In genomic region chr14:35561244-35561893, GRCm38 (mm10) we compare ENCODE assay signal across 17 mouse cellular contexts.
DNase-seq lines count a peak whose midpoint lies in the region; ATAC-seq and TF ChIP-seq lines count a peak whose summit lies in the region.
"Had no signal": no experiment of that assay in that cellular context is flagged by ENCODE, and none has a peak within 500 bp of the region (broad histone marks: within the 10 kb centered on the region; RNA-seq: fewer than 3 reads in every experiment).

No protein-coding gene starts in this region.

- H3K9ac ChIP-seq in midbrain, embryonic 15.5 days, result no peak overlapping the region
- H3K9ac ChIP-seq: heart, embryonic 12.5 days; hindbrain, embryonic 14.5 days had no signal

- no peak for DNase-seq in frontal cortex, postnatal 25 days (ENCODE audit: low spot score in 2 of 2)
- peak; percentile 35 to 39 for DNase-seq in right cerebral cortex, postnatal 10 days (ENCODE audit: low spot score in 2 of 2)
- no peak for DNase-seq in right cerebral cortex, postnatal 14 days
- no peak for DNase-seq in left cerebral cortex, adult 2 months (ENCODE audit: extremely low spot score in 1 of 2, low spot score in 2 of 2)
- DNase-seq: adrenal gland, postnatal 25 days; cerebellum, adult 2 months; gastrocnemius, postnatal 14 days had no signal

- H3K4me1 ChIP-seq in midbrain, embryonic 15.5 days, result no peaks in the 10 kb centered on the region
- H3K4me1 ChIP-seq: heart, embryonic 12.5 days; hindbrain, embryonic 10.5 days had no signal

- ATAC-seq in frontal cortex, adult (ENCODE audit: low TSS enrichment), result peak; percentile 96
- ATAC-seq in megakaryocyte-erythroid progenitor cell, adult 5-6 weeks (replicated peaks; ENCODE audit: low FRiP score, low TSS enrichment, poor library complexity, severe bottlenecking), result no peak
- no peak for ATAC-seq in midbrain, embryonic 15.5 days (replicated peaks)
- ATAC-seq: activated CD4-positive, CD25-positive, alpha-beta regulatory T cell, adult 4 months; forebrain, embryonic 14.5 days; Patski had no signal

- 92% methylated on average over 3 of the region's 3 CpGs for WGBS in midbrain, embryonic 15.5 days

- no peaks in the 10 kb centered on the region for H3K36me3 ChIP-seq in midbrain, embryonic 15.5 days (replicated peaks)
- H3K36me3 ChIP-seq: heart, embryonic 12.5 days; hindbrain, embryonic 10.5 days had no signal

- intact Hi-C loops in left cerebral cortex, adult 2 months (cut with DNase I), result loop anchor here (10.0 kb wide), 1 partner anchor 747 kb away; no protein-coding TSS in a partner anchor

- H3K27ac ChIP-seq in left cerebral cortex, adult 2 months, result peak overlapping the region; percentile 47
- no peak overlapping the region for H3K27ac ChIP-seq in midbrain, embryonic 15.5 days
- H3K27ac ChIP-seq: hindbrain, embryonic 10.5 days; hindbrain, embryonic 14.5 days had no signal

- no peaks in the 10 kb centered on the region for H3K9me3 ChIP-seq in midbrain, embryonic 15.5 days
- H3K9me3 ChIP-seq: heart, embryonic 12.5 days; hindbrain, embryonic 10.5 days had no signal

- no peak for TF ChIP-seq CTCF in left cerebral cortex, adult 2 months (IDR thresholded peaks at IDR 0.05)

- no peak overlapping the region for H3K4me3 ChIP-seq in left cerebral cortex, adult 2 months
- no peak overlapping the region for H3K4me3 ChIP-seq in midbrain, embryonic 15.5 days
- H3K4me3 ChIP-seq: heart, embryonic 12.5 days; hindbrain, embryonic 10.5 days had no signal

- H3K4me2 ChIP-seq in midbrain, embryonic 15.5 days, result no peak overlapping the region
- H3K4me2 ChIP-seq: heart, embryonic 12.5 days; hindbrain, embryonic 14.5 days had no signal

- no peaks in the 10 kb centered on the region for H3K27me3 ChIP-seq in midbrain, embryonic 15.5 days (replicated peaks)
- H3K27me3 ChIP-seq: CH12.LX; heart, embryonic 12.5 days; Patski had no signal

Comparison
In these comparisons a context has a peak if more than half of its experiments do, and no peak if none do; other contexts are left out.
1. DNase-seq: peak in right cerebral cortex, postnatal 10 days (2 of 2); none in frontal cortex, postnatal 25 days (0 of 2), right cerebral cortex, postnatal 14 days (single experiment) and left cerebral cortex, adult 2 months (0 of 2).